Comparison of ENCODE assay signal across 20 mouse cellular contexts in genomic region chr7:73743831-73744370, GRCm38 (mm10). TPM values are rescaled to one million over a fixed set of nuclear protein-coding genes. Genes with fewer than 3 reads are reported as not detected.
DNase-seq lines count a peak whose midpoint lies in the region; ATAC-seq and TF ChIP-seq lines count a peak whose summit lies in the region.
"Had no signal": no experiment of that assay in that cellular context is flagged by ENCODE, and none has a peak within 500 bp of the region (broad histone marks: within the 10 kb centered on the region; RNA-seq: fewer than 3 reads in every experiment).

No protein-coding gene starts in this region.

- no peaks in the 10 kb centered on the region for H3K36me3 ChIP-seq in forebrain, postnatal 0 days (ENCODE audit: insufficient read depth)
- no peaks in the 10 kb centered on the region for H3K36me3 ChIP-seq in forebrain, embryonic 13.5 days (ENCODE audit: poor library complexity, severe bottlenecking)
- no peaks in the 10 kb centered on the region for H3K36me3 ChIP-seq in heart, embryonic 13.5 days
- H3K36me3 ChIP-seq in heart, postnatal 0 days (replicated peaks; ENCODE audit: control insufficient read depth, insufficient read depth, low read length), result no peaks in the 10 kb centered on the region
- no peaks in the 10 kb centered on the region for H3K36me3 ChIP-seq in lung, postnatal 0 days (ENCODE audit: insufficient read depth, low read length)
- H3K36me3 ChIP-seq: embryonic facial prominence, embryonic 12.5 days; hindbrain, embryonic 15.5 days had no signal

- WGBS in forebrain, postnatal 0 days, result 83% methylated on average over 10 of the region's 10 CpGs
- WGBS in forebrain, embryonic 13.5 days, result 87% methylated on average over 10 of the region's 10 CpGs
- 60% methylated on average over 10 of the region's 10 CpGs for WGBS in heart, embryonic 13.5 days
- 49% methylated on average over 10 of the region's 10 CpGs for WGBS in heart, postnatal 0 days
- 72% methylated on average over 10 of the region's 10 CpGs for WGBS in lung, postnatal 0 days

- TF ChIP-seq CTCF in forebrain, postnatal 0 days (IDR thresholded peaks at IDR 0.05; ENCODE audit: low read depth), result no peak
- no peak for TF ChIP-seq CTCF in heart, postnatal 0 days (IDR thresholded peaks at IDR 0.05; ENCODE audit: low read depth)
- TF ChIP-seq CTCF in lung, postnatal 0 days (IDR thresholded peaks at IDR 0.05), result no peak

- H3K4me1 ChIP-seq in forebrain, postnatal 0 days (ENCODE audit: insufficient read depth), result peaks cover 12% of the 10 kb centered on the region; the same call in 1 of the 2 replicates
- H3K4me1 ChIP-seq in forebrain, embryonic 13.5 days, result peaks cover 15% of the 10 kb centered on the region
- H3K4me1 ChIP-seq in heart, embryonic 13.5 days, result peaks cover 63% of the 10 kb centered on the region
- H3K4me1 ChIP-seq in heart, postnatal 0 days (ENCODE audit: control insufficient read depth, insufficient read depth), result peaks cover 25% of the 10 kb centered on the region; the same call in 1 of the 2 replicates
- H3K4me1 ChIP-seq in lung, postnatal 0 days (ENCODE audit: insufficient read depth, low read depth, low read length), result peaks cover 8% of the 10 kb centered on the region; the same call in 1 of the 2 replicates

- 0 out of 2 replicates have a peak overlapping the region, but pooled peaks have one; percentile 13 for H3K4me2 ChIP-seq in forebrain, postnatal 0 days (ENCODE audit: low read depth)
- no peak overlapping the region for H3K4me2 ChIP-seq in forebrain, embryonic 13.5 days
- peak overlapping the region; percentile 38; the same call in 1 of the 2 replicates for H3K4me2 ChIP-seq in heart, embryonic 13.5 days
- H3K4me2 ChIP-seq in heart, postnatal 0 days (ENCODE audit: low read depth, low read length), result peak overlapping the region; percentile 43
- H3K4me2 ChIP-seq in lung, postnatal 0 days (replicated peaks; ENCODE audit: low read depth, low read length), result no peak overlapping the region
- H3K4me2 ChIP-seq: embryonic facial prominence, embryonic 12.5 days; hindbrain, embryonic 15.5 days had no signal

- TF ChIP-seq EP300 in heart, postnatal 0 days (IDR thresholded peaks at IDR 0.05; ENCODE audit: low read depth), result no peak
- TF ChIP-seq EP300 in lung, postnatal 0 days (IDR thresholded peaks at IDR 0.05), result no peak

- no peak overlapping the region for H3K9ac ChIP-seq in forebrain, postnatal 0 days
- no peak overlapping the region for H3K9ac ChIP-seq in forebrain, embryonic 13.5 days
- H3K9ac ChIP-seq in heart, embryonic 13.5 days, result no peak overlapping the region
- no peak overlapping the region for H3K9ac ChIP-seq in heart, postnatal 0 days (replicated peaks; ENCODE audit: low read depth, low read length)
- H3K9ac ChIP-seq in lung, postnatal 0 days (replicated peaks; ENCODE audit: low read depth), result no peak overlapping the region
- H3K9ac ChIP-seq: embryonic facial prominence, embryonic 12.5 days; hindbrain, embryonic 15.5 days had no signal

- no peak for DNase-seq in forebrain, postnatal 0 days
- DNase-seq in heart, postnatal 4 days, result no peak
- peak; percentile 20 for DNase-seq in heart, postnatal 0 days (ENCODE audit: low spot score)
- DNase-seq in heart, adult 8-10 months (ENCODE audit: low spot score), result no peak
- DNase-seq in lung, postnatal 0 days (ENCODE audit: low spot score), result no peak
- DNase-seq in lung, postnatal 10 days, result no peak
- DNase-seq: adrenal gland, postnatal 10 days; cerebellum, adult 11 months; cerebellum, adult 8-10 months; cerebellum, postnatal 14 days; embryo, embryonic 11 days; gastrocnemius, postnatal 36 days; kidney, adult 11 months; kidney, adult 9 months had no signal

- H3K27me3 ChIP-seq in forebrain, postnatal 0 days (ENCODE audit: insufficient read depth, low read length), result no peaks in the 10 kb centered on the region
- peaks cover 24% of the 10 kb centered on the region for H3K27me3 ChIP-seq in forebrain, embryonic 13.5 days
- H3K27me3 ChIP-seq in heart, embryonic 13.5 days (replicated peaks), result peaks cover 32% of the 10 kb centered on the region
- no peaks in the 10 kb centered on the region; the same call in none of the 2 replicates for H3K27me3 ChIP-seq in heart, postnatal 0 days (ENCODE audit: control insufficient read depth, insufficient read depth, low read length)
- H3K27me3 ChIP-seq in lung, postnatal 0 days (replicated peaks; ENCODE audit: insufficient read depth, low read length), result 0 out of 2 replicates have a peak, but pooled peaks cover 4% of the 10 kb centered on the region
- H3K27me3 ChIP-seq: hindbrain, embryonic 15.5 days had no signal

- no peak overlapping the region for H3K27ac ChIP-seq in forebrain, postnatal 0 days (ENCODE audit: low read depth, low read length)
- H3K27ac ChIP-seq in forebrain, embryonic 13.5 days, result no peak overlapping the region
- peak overlapping the region; percentile 76; the same call in 1 of the 2 replicates for H3K27ac ChIP-seq in heart, embryonic 13.5 days (replicated peaks)
- peak overlapping the region; percentile 92 for H3K27ac ChIP-seq in heart, postnatal 0 days (ENCODE audit: low read depth)
- H3K27ac ChIP-seq in lung, postnatal 0 days (ENCODE audit: low read length), result peak overlapping the region; percentile 23; the same call in 1 of the 2 replicates
- H3K27ac ChIP-seq: embryonic facial prominence, embryonic 12.5 days; hindbrain, embryonic 15.5 days had no signal

- H3K9me3 ChIP-seq in forebrain, postnatal 0 days (ENCODE audit: low read length), result no peaks in the 10 kb centered on the region
- no peaks in the 10 kb centered on the region; the same call in 1 of the 2 replicates for H3K9me3 ChIP-seq in forebrain, embryonic 13.5 days (replicated peaks)
- no peaks in the 10 kb centered on the region for H3K9me3 ChIP-seq in heart, embryonic 13.5 days
- H3K9me3 ChIP-seq in heart, postnatal 0 days (replicated peaks; ENCODE audit: control insufficient read depth, low read length), result no peaks in the 10 kb centered on the region
- no peaks in the 10 kb centered on the region for H3K9me3 ChIP-seq in lung, postnatal 0 days (ENCODE audit: low read length)
- H3K9me3 ChIP-seq: embryonic facial prominence, embryonic 12.5 days; hindbrain, embryonic 15.5 days had no signal

- H3K4me3 ChIP-seq in forebrain, postnatal 0 days (ENCODE audit: low read depth, low read length), result no peak overlapping the region; the same call in 1 of the 2 replicates
- H3K4me3 ChIP-seq in forebrain, embryonic 13.5 days, result no peak overlapping the region
- no peak overlapping the region for H3K4me3 ChIP-seq in heart, embryonic 13.5 days
- no peak overlapping the region for H3K4me3 ChIP-seq in heart, postnatal 0 days (ENCODE audit: low read depth, low read length)
- no peak overlapping the region for H3K4me3 ChIP-seq in lung, postnatal 0 days (ENCODE audit: low read depth, low read length)
- H3K4me3 ChIP-seq: embryonic facial prominence, embryonic 12.5 days; hindbrain, embryonic 15.5 days had no signal

- no peak for ATAC-seq in forebrain, postnatal 0 days
- ATAC-seq in forebrain, embryonic 13.5 days, result no peak
- no peak for ATAC-seq in heart, embryonic 13.5 days (ENCODE audit: extremely low read depth, insufficient number of reproducible peaks, low FRiP score, low TSS enrichment)
- peak; percentile 28; the same call in 1 of the 2 replicates for ATAC-seq in heart, postnatal 0 days (ENCODE audit: insufficient read depth, low read depth)
- no peak for ATAC-seq in lung, postnatal 0 days
- ATAC-seq: forebrain, embryonic 14.5 days had no signal

RNA-seq across cellular contexts. Expression of gene Fam174b, which starts 3.8 kb away (rescaled TPM):
- total RNA-seq in forebrain, postnatal 0 days (2014; rRNA removed), result 44.9 and 49.1 TPM in 2 replicates
- polyA plus RNA-seq in forebrain, postnatal 0 days (2015; fragmentation: Nextera tagmentation; extraction: Ambion mirVana), result 30.7 and 35.6 TPM in 2 replicates
- polyA plus RNA-seq in forebrain, embryonic 13.5 days (2015; fragmentation: Nextera tagmentation; extraction: Ambion mirVana), result 15.9 and 16.7 TPM in 2 replicates
- 49.8 and 50.1 TPM in 2 replicates for polyA plus RNA-seq in heart, embryonic 13.5 days (2015; fragmentation: Nextera tagmentation; extraction: Ambion mirVana)
- total RNA-seq in heart, postnatal 4 days (2021), result 100 to 1,000 TPM; 112 to 113 TPM
- 94.7 and 105 TPM in 2 replicates for total RNA-seq in heart, postnatal 0 days (2014; rRNA removed; ENCODE audit: low replicate concordance)
- 72.9 and 81.0 TPM in 2 replicates for polyA plus RNA-seq in heart, postnatal 0 days (2015; fragmentation: Nextera tagmentation; extraction: Ambion mirVana)
- 100 to 1,000 TPM; 200 to 214 (median 203) TPM for total RNA-seq in heart, adult 8-10 months (2022)
- polyA plus RNA-seq in lung, postnatal 0 days (2015; fragmentation: Nextera tagmentation; extraction: Ambion mirVana), result 116 and 147 TPM in 2 replicates
- polyA plus RNA-seq: C2C12 had no signal

Comparison
In these comparisons a context has a peak if more than half of its experiments do, and no peak if none do; other contexts are left out.
1. H3K4me2 ChIP-seq: peak in forebrain, postnatal 0 days (single experiment), heart, embryonic 13.5 days (single experiment) and heart, postnatal 0 days (single experiment); none in forebrain, embryonic 13.5 days (single experiment) and lung, postnatal 0 days (single experiment).
2. H3K27ac ChIP-seq: peak in heart, embryonic 13.5 days (single experiment), heart, postnatal 0 days (single experiment) and lung, postnatal 0 days (single experiment); none in forebrain, postnatal 0 days (single experiment) and forebrain, embryonic 13.5 days (single experiment).